Mouse (Mus musculus): Measurements from ENCODE around the gene Wnt2. TPM values are rescaled to one million over a fixed set of nuclear protein-coding genes. Genes with fewer than 3 reads are reported as not detected.

The Wnt2 gene
- total RNA-seq, 2 experiments from 2014 or later, result not detected

DNA sequence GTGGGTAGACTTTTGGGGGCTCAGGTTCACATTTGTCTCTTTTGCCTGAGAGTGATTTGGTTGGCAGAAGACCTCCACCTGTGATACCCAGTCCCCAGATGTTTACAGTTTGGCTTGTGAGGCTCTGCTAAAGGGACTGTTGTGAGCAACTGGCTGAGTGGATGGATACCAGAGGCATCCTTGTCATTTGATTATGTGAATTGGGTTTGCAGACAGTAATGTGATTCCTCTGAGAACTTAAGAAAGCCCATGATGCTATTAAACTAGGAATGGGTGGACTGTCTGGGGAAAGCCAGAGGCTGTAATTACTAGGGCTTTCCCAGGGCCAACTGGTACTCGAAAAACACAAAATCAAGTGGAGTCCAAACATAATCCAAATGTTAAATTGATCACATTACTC lies 51.0 kb downstream of the Wnt2 start:
- ATAC-seq (replicated peaks; ENCODE audit: poor library complexity), result no peak

DNA sequence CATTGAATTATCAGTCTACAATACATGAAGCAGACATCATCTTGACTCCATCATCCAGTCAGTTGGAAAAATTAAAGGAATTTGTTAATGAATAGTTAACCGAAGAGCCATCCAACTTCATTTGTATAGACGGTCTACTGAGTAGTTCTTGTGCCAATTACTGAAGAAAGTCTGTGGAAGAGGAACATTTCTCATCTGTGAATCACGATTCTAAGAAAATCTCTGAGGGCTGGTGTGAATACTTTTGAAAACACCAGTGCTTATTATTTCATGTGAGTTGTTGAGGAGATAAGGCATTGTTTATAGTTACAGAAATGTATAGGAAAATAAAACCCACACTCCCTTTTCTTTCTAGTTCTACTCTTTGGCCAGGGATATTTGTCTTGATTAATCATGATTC lies 51.5 kb downstream of the Wnt2 start:
- no peak for ATAC-seq (replicated peaks; ENCODE audit: poor library complexity)

DNA sequence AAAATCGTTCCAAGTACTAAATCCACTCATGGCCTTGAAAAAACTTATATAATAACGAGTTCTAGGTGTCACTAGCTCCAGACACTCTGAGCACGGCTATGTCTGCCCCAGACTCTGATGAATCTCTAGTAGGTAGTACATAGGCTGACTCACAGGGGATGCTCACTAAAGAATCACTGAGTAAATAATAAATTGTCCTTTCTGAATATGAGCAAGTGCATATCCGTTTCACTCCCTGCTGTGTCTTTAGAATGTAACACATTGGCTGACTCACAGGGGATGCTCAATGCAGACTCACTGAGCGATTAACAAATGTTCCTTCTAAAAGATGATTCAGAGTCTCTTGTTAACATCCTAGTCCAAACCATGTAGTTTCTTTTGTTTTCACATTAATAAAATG lies 52.1 kb downstream of the Wnt2 start:
- no peak for ATAC-seq (replicated peaks; ENCODE audit: poor library complexity)

DNA sequence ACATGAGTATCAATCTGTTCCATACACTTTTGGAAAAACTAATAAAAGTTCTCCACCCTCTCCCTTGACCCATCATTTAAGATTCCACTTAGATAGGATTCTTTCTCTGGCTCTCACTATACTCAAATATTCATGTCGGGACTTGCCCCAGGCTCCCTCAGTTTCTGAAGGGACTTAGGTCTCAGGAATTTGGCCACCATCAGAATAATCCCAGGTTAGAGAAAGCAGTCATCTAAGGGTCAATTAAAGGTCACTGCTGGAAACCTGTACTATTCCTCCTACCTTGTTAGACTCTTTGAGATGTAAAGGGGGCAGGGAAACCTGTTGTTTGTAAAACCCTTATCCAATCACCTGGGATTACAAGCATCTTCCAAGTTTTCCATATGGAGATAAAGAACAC lies 53.2 kb downstream of the Wnt2 start:
- no peak for ATAC-seq (replicated peaks; ENCODE audit: poor library complexity)

DNA sequence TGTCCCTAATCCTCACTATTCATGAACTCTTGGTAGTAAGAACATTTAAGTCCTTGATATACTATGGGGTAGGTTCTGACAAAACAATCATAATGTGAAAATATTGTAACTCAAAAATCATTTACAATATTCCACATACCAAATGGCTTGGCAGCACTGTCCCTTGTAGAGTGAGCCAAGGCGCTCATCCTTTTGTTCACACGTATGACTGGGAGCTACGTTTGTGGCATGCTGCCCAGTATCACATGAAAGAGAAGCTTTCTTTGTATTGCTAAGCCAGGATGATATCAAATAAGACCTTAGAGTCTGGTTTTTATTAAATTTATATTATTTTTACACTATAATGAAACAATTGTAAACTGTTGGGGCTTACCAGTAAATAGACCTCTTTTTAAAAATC lies 56.0 kb downstream of the Wnt2 start:
- ATAC-seq (replicated peaks; ENCODE audit: poor library complexity), result no peak

DNA sequence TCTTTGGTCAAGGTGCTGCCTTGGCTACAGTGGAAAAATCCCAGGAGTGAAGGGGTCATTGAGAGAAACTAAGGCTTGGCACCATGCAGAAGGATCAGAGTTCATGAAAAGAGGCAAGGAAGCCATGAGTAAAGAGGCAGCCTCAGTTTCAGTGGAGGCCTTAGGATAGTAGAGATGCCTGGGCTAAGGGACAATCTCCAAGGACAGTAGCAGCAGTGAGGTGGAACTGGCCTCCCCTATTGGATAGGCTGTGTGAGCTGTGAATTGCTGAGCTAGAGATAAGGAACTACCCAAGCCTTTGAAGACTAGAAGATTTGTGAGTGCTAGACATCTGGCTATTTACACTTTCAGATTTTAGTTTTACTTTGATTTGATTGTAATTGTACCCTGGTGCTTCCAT lies 59.0 kb downstream of the Wnt2 start:
- ATAC-seq (replicated peaks; ENCODE audit: poor library complexity), result no peak

DNA sequence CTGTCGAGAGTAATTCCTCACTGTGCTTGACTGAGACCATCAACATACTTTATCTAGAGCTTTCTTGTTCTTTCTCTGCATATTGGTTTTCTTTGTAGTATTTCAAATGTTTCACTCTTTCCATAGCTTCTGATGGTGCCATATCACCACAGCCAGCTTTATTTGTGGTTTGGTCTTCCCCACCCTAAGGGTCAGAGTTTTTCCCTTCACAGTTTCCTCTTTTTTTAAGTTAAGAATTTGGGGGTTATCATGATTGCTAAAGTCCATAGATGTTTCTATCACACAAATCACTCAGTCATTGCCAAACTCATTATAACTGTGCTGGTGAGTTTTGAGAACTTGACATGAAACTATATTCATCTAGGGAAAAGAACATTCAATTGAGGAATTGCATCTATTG lies 60.6 kb downstream of the Wnt2 start:
- ATAC-seq (replicated peaks; ENCODE audit: poor library complexity), result peak; percentile 55

DNA sequence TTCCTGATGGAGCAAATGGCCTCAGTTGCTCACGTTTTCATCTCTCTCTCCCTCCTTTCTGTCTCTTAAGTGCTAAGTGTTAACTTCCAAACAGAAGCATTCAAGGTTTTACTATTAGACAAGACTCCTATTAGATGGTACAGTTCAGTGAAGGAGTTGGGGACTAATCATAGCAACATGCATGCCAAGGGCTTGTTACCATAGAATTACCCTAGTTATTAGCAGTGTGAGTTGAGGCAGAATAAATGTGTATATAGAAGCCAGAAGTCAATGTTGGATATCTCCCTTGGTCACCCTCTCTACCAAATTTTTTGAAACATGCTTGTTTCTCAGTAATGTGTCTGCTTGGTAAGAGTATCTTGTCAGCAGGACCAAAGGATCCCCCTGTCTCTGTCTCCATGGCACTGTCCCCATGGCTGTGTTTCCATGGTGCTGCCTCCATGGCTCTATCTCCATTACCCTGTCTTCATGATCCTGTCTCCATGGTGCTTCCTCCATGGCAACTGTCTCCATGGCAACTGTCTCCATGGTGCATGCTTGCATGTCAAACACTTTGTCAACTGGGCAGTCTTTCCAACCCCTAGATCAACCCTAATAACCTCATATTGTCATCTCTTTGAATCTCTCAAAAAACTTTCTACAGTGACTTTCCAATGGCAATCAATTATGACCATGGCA lies 61.8 kb downstream of the Wnt2 start:
- no peak for ATAC-seq (replicated peaks; ENCODE audit: poor library complexity)

DNA sequence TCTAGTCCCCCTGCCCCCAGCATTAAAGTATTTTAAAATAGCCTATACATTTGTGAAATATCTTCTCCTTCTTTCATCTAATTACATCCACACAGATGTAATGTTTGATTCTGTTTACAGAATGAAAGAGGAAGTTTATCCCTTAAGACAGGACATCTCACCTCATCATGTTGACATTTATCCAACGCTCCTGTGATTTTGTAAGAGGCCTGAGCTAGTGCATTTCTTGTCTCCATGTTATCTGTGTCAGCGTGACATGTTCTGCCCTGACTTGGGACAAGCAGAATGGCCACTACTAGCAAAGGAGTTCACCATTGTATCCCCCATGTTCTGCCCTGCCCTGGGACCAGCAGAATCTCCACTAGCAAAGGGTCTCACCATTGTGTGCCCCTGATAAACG lies 66.9 kb downstream of the Wnt2 start:
- no peak for ATAC-seq (replicated peaks; ENCODE audit: poor library complexity)

DNA sequence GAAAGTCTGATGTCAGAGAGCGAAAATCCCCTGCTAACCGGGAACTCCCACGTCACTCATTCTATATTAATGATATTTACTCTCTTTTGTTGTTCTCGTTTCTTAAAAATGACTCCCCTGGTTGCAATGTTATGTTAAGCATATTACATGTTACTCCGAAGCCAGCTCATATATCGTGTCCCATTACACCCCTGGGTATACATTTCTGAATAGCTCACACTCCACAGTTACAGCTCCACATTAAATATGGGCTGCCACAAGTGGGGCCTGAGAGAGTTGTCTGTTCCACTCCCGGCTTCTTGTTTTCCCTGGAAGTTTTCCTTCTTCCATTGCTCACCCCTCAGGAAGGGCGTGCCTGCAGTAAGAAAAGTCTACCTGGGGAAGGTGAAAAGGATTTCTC lies 78.6 kb downstream of the Wnt2 start:
- no peak for ATAC-seq (replicated peaks; ENCODE audit: poor library complexity)

DNA sequence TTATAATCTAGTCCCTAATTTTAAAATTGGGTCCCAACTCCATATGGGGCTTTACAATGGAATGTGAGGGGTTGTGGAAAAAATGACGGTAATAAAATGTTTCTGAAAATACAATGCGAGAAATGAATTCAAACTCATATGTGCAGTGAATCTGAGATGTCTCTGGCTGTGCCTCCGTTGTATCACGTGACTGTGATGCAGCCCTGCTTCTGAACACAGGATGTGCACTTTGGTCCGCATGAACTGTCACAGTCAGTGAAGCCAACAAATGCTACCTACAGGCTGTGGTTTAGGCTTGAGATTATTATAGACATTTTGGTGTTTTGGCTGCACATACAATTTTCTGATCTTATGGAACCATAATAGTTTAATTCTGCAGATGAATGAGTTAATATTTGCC lies 81.3 kb downstream of the Wnt2 start:
- no peak for ATAC-seq (replicated peaks; ENCODE audit: poor library complexity)

DNA sequence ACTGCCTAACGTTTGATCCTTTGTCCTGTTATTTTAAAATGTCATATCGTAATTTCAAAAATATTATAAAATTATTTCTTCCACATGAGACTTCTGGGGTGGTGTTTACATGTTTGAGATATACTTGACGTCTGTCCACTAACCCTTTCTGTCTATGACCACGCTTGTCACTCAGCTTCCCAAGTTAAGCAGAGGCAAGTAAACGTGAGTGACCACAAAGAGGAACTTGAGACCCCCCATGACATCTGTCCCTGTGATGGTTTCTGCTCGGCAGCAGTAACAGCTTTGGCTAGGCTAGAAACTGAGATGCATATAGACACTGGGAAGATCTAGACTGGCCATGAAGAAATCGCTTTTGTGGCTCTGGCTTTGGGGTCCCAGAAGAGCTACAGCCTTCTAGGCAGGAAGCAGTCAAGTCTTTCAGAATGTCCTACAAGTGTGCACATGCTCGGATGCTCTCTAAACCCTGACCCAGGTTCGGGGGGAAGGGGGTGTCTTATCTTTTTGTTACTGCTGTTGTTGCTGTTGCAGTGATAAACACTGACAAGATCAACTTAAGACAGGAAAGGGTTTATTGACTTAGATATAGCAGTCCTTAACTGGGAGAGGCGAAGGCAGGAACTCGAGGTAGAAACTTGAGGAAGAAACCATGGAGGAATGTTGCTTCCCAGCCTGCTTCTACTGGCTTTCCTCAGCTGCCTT lies 83.1 kb downstream of the Wnt2 start:
- ATAC-seq (replicated peaks; ENCODE audit: poor library complexity), result peak; percentile 88

DNA sequence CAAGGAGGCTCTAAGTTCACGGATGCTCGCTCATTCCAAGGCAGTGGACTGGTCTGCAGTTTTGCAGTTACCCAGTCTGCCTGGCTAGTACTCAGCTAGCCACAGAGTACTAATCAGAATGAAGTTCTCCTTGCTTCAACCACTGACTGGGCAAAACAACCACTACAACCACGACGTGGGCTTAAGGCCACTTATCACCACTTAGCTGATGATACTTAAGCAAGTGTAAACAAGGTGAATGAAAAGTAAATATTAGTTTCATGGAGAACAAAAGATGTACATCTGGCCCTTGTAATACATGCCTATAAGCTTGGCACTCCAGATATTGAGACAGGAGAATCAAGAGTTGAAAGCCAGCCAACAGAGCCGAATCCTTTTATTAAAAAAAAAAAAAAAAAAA lies 83.9 kb downstream of the Wnt2 start:
- ATAC-seq (replicated peaks; ENCODE audit: poor library complexity), result no peak

DNA sequence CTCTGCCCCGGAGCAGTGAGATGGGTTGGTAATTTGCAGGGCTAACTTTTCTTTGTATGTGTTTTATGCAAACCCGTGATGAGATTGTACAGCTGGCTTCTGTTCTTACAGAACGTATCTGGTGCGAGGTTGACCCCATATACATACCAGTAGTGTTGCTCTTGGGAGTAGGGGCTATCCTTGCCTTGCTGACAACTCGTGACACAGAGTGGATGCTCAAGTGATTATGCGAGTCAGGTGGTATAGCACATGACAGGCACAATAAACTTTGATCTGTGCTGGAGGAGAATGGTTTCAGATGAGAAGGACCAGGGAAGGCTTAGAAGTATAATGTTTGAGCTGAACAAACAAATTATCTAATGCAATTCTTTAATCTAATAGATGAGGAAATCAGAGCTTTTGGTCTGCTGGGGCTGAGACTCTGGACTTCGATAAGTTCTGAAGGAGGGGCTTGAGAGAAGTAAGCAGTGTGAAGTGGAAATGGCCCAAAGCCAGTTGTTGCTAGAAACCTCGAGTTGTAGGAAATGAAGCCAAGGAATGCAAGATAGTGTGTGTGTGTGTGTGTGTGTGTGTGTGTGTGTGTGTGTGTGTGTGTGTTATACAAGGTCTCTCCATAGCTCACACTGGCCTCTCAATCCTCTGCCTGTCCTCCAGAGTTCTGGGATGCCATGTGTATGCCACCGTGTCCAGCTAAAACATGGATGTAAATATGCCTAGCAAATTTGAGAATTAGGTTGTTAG lies 86.3 kb downstream of the Wnt2 start:
- ATAC-seq (replicated peaks; ENCODE audit: poor library complexity), result no peak

DNA sequence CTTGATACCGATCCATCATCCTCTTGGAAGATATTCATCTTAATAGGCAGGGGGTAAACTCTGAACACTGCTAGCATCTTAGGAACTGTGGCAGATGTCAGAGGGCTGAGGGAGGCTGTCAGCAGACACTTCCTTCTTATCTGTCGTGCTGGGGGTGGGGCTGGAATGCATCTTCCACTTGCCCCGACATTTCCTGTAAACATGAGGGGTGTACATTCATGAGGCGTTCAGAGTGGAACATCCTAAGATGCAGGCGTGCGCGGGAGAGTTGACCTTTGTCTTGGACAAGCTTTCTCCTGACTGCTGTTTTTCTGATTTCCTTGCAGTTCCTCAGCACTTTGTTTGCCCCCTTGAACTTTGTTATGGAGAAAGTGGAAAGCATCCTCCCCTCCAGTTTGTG lies 88.0 kb downstream of the Wnt2 start:
- ATAC-seq (replicated peaks; ENCODE audit: poor library complexity), result no peak

DNA sequence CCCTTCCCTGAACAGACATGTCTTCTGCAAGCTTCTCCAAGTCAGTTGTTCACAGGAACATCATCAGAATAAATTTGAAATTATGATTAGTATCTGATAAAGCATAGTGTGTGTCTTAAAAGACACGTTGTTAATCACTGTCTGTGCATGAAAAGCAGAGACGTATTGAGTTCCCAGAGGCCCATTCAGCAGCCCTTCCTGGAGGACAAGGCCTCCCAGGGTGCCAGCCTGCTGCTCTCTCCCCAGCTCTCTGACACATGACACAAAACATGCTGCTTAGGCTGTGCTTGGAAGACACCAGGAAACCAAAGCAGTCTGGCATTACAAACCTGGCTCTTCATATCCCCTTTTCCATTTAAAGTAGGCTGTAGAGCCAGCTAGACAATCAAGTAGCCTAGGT lies 88.5 kb downstream of the Wnt2 start:
- ATAC-seq (replicated peaks; ENCODE audit: poor library complexity), result no peak

Other genes starting within 250 kb of the Wnt2 start
- gene Asz1, start 78.5 kb upstream of the Wnt2 start, total RNA-seq (2015), result not detected in 2 replicates
- gene Asz1, start 78.5 kb upstream of the Wnt2 start, total RNA-seq (2017), result not detected in 2 replicates
- gene Cftr, start 140.1 kb upstream of the Wnt2 start, total RNA-seq (2015), result 0.17 TPM in 1 of 2 replicates, not detected in the other
- not detected in 2 replicates for gene Cftr, start 140.1 kb upstream of the Wnt2 start, total RNA-seq (2017)